Mouse (Mus musculus) ES-E14 (cell line): ENCODE measurements around the gene Atp6v0a1.

Source experiments
- CHD2 ChIP-seq: IDR thresholded peaks from 2 replicates; pipeline ENCODE4 v1.6.1; 2014; ENCODE audit warnings: mild to moderate bottlenecking, low read depth, low read length, inconsistent platforms
- HCFC1 ChIP-seq: IDR thresholded peaks from 2 replicates; pipeline ENCODE4 v1.6.1; 2012; ENCODE audit warnings: low read length, inconsistent platforms, borderline replicate concordance; ENCODE audit not compliant: insufficient read depth
- MAFK ChIP-seq: IDR thresholded peaks from 2 replicates; pipeline ENCODE4 v1.6.1; 2014; ENCODE audit warnings: mild to moderate bottlenecking, low read depth, low read length, inconsistent platforms; ENCODE audit not compliant: insufficient read depth
- ZC3H11A ChIP-seq: IDR thresholded peaks from 2 replicates; pipeline ENCODE4 v1.6.1; 2012; ENCODE audit warnings: low read depth, mild to moderate bottlenecking, inconsistent platforms, low read length, borderline replicate concordance

DNA sequence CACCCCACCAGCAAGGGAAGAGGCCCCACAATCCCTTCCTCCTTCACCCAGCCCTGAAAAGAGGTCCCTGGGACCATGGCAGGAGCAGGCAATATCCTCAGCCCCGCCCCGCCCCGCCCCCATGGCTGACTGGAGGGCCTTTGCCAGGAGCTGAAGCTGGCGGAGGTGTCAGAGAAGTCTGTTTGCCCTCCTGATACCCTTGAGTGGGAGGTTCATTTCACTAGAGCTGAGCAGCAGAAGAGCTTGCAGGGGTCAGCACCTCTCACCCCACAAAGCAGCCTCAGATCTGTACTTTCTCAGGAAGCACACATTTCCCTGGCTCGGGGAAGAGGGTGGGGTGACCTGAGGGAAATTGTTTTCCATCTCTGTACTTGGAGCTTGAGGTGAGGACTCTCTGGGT is 49.5 kb downstream of the Atp6v0a1 start:
- no peak for TF ChIP-seq HCFC1
- TF ChIP-seq ZC3H11A, result no peak
- no peak for TF ChIP-seq CHD2
- no peak for TF ChIP-seq MAFK
